Mouse (Mus musculus) midbrain, postnatal 0 days (tissue): ENCODE data around the gene Hoxa10. TPM values are rescaled to one million over a fixed set of nuclear protein-coding genes. Genes with fewer than 3 reads are reported as not detected.

Experiments
- ATAC-seq: fragments of 200-750 bp; cut with Nextera tagmentation; 2 replicates; pipeline ENCODE4 v1.8.0; 2017; ENCODE audit warnings: moderate number of reproducible peaks, mild to moderate bottlenecking, moderate TSS enrichment, moderate library complexity; ENCODE audit not compliant: low FRiP score
- DNase-seq: peaks from one replicate; pipeline ENCODE4 v3.0.0-alpha.2; 2015; ENCODE audit warnings: low spot score
- H3K27ac ChIP-seq: fragments of 300-500 bp; sonication (generic); 2 replicates; pipeline ENCODE4 v1.5.1; 2014; ENCODE audit warnings: low read depth, mild to moderate bottlenecking, low read length, mixed read lengths
- H3K27me3 ChIP-seq: fragments of 300-500 bp; sonication (generic); 2 replicates; pipeline ENCODE4 v1.6.1; 2014; ENCODE audit warnings: low read length, control low read depth, mixed read lengths; ENCODE audit not compliant: insufficient read depth
- H3K36me3 ChIP-seq: fragments of 300-500 bp; sonication (generic); 2 replicates; pipeline ENCODE4 v1.6.1; 2014; ENCODE audit warnings: low read length, control low read depth, mixed read lengths; ENCODE audit not compliant: insufficient read depth
- H3K4me1 ChIP-seq: fragments of 300-500 bp; sonication (generic); 2 replicates; pipeline ENCODE4 v1.6.1; 2014; ENCODE audit warnings: mild to moderate bottlenecking, control low read depth, antibody characterized with exemption, low read length, mixed read lengths; ENCODE audit not compliant: insufficient read depth
- H3K4me2 ChIP-seq: fragments of 300-500 bp; sonication (generic); 2 replicates; pipeline ENCODE4 v1.6.1; 2014; ENCODE audit warnings: low read depth, mild to moderate bottlenecking, low read length, mixed read lengths; ENCODE audit not compliant: poor library complexity, severe bottlenecking
- H3K4me3 ChIP-seq: fragments of 300-500 bp; sonication (generic); 2 replicates; pipeline ENCODE4 v1.5.1; 2014; ENCODE audit warnings: low read depth, mild to moderate bottlenecking, low read length, moderate library complexity
- H3K9ac ChIP-seq: fragments of 300-500 bp; sonication (generic); replicated peaks from 2 replicates; pipeline ENCODE4 v1.6.1; 2014; ENCODE audit warnings: mild to moderate bottlenecking, low read length, moderate library complexity, mixed read lengths; ENCODE audit not compliant: poor library complexity, severe bottlenecking
- H3K9me3 ChIP-seq: fragments of 300-500 bp; sonication (generic); 2 replicates; pipeline ENCODE4 v1.6.1; 2016; ENCODE audit warnings: low read length, control low read depth
- CTCF ChIP-seq: IDR thresholded peaks from 2 replicates; pipeline ENCODE4 v1.5.1; 2016; ENCODE audit warnings: antibody characterized with exemption, mild to moderate bottlenecking
- WGBS: fragments of 180-500 bp; shearing (Covaris S2); extraction: QIAGEN DNeasy Blood & Tissue Kit; methylation state at CpG from one replicate; pipeline ENCODE4 v1.1.7; 2014; 5-methylcytosine and 5-hydroxymethylcytosine counted together
- polyA plus RNA-seq: library from polyadenylated mRNA; unstranded; fragments of >200 nt; fragmentation: Nextera tagmentation; extraction: Ambion mirVana; gene quantifications from 2 replicates; pipeline ENCODE4 v1.2.1, GENCODE M21; 2015
- total RNA-seq: library from RNA; depleted of rRNA; stranded (reverse); fragments of >200 nt; gene quantifications from 2 replicates; pipeline ENCODE4 v1.2.3, GENCODE M21; 2014

Hoxa10 gene
- total and polyA plus RNA-seq, 2 experiments from 2014 or later = not detected

GRCm38 (mm10) chr6:52260654-52261575 is 20.3 kb upstream of the Hoxa10 start, which contains the start of gene Hoxa13:
Gene Hoxa13, minus strand, starts transcription at chr6:52260880.
- H3K27me3 ChIP-seq = peaks cover 80% of the 10 kb centered on the region
- ATAC-seq (no peak), DNase-seq (no peak)
- peak within 1 kb of the TSS; percentile 35; the same call in 1 of the 2 replicates for H3K4me2 ChIP-seq
- H3K4me1 ChIP-seq = no peaks in the 10 kb centered on the region
- peak within 1 kb of the TSS; percentile 15 for H3K4me3 ChIP-seq
- under 1% methylated on average over 27 of the region's 72 CpGs for WGBS
- no peaks in the 10 kb centered on the region for H3K36me3 ChIP-seq
- no peak within 1 kb of the TSS for H3K27ac ChIP-seq
- no peaks in the 10 kb centered on the region for H3K9me3 ChIP-seq
- TF ChIP-seq CTCF = no peak
- H3K9ac ChIP-seq = no peak within 1 kb of the TSS

- Histone ChIP-seq H3K4me3 (peak overlapping the region; percentile 15; the same call in 1 of the 2 replicates), H3K27ac (no peak overlapping the region), H3K9me3 (no peaks in the 10 kb centered on the region), H3K9ac (no peak overlapping the region), H3K36me3 (no peaks in the 10 kb centered on the region), H3K4me1 (no peaks in the 10 kb centered on the region), H3K27me3 (peaks cover 77% of the 10 kb centered on the region), H3K4me2 (peak overlapping the region; percentile 35; the same call in 1 of the 2 replicates)
- TF ChIP-seq CTCF = no peak
- DNase-seq (no peak), ATAC-seq (no peak; the same call in 1 of the 2 replicates)
- WGBS = 0% methylated on average over 17 of the region's 39 CpGs
Measured at GRCm38 (mm10) chr6:52259811-52260261, 19.2 kb upstream of the Hoxa10 start.

DNA sequence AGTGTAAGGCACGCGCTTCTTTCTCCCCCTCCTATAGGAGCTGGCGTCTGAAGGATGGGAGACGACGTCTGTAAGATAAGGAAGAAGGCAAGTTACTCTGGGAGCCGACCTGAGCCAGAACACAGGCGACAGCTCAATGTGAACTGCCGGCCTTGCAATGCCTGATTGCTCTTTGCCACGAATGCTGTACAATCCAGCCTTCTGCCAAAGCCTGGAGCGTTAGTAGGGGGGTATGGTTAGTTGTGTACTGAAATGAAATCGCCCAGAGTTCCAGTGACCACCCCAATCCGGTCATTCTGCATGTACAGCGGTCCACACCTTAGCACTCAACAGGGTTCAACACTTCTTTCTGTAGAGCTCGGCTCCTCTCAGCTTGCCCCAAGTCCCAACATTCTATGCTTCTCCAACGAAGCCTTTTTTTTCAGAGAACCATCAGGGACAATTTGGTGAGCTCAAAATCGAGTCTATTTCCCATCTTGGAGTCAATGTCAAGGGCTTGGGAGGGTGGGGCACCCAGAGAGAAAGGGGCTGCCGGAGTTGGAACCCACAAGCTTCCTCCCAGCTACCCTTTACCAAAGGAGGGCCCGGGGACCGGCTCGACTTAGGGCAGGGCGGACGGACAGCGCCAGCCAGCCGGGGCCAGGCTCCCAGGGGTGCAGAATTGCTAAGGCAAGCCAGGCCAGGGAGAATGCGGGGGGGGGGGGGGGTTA is 18.6 kb upstream of the Hoxa10 start:
- Histone ChIP-seq H3K9me3 (no peaks in the 10 kb centered on the region), H3K9ac (no peak overlapping the region), H3K27me3 (peaks cover 72% of the 10 kb centered on the region), H3K4me3 (no peak overlapping the region), H3K4me1 (no peaks in the 10 kb centered on the region), H3K27ac (no peak overlapping the region), H3K36me3 (no peaks in the 10 kb centered on the region), H3K4me2 (no peak overlapping the region)
- ATAC-seq = no peak
- TF ChIP-seq CTCF = no peak
- 1% methylated on average over 24 of the region's 25 CpGs for WGBS
- no peak for DNase-seq

DNA sequence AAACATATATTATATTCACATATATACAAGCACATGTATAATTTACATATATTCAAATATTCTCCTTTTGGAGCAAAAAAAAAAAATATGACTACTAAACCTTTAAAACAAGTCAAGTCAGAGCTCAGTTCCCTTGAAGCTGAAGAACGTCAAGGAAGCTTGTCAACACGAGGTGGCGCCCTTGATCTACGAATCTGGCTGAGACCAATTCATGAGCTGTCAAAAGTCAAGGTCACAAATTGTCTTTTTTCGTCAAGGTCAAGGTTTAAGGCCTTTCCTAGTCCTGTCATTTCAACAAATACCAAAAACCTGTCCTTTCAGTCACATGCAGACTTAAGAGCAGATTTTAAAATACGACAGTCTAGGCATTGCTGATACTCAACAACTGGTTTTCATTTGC is 16.3 kb upstream of the Hoxa10 start:
- 0% methylated on average over 6 of the region's 6 CpGs for WGBS
- Histone ChIP-seq H3K9me3 (no peaks in the 10 kb centered on the region), H3K36me3 (no peaks in the 10 kb centered on the region)

DNA sequence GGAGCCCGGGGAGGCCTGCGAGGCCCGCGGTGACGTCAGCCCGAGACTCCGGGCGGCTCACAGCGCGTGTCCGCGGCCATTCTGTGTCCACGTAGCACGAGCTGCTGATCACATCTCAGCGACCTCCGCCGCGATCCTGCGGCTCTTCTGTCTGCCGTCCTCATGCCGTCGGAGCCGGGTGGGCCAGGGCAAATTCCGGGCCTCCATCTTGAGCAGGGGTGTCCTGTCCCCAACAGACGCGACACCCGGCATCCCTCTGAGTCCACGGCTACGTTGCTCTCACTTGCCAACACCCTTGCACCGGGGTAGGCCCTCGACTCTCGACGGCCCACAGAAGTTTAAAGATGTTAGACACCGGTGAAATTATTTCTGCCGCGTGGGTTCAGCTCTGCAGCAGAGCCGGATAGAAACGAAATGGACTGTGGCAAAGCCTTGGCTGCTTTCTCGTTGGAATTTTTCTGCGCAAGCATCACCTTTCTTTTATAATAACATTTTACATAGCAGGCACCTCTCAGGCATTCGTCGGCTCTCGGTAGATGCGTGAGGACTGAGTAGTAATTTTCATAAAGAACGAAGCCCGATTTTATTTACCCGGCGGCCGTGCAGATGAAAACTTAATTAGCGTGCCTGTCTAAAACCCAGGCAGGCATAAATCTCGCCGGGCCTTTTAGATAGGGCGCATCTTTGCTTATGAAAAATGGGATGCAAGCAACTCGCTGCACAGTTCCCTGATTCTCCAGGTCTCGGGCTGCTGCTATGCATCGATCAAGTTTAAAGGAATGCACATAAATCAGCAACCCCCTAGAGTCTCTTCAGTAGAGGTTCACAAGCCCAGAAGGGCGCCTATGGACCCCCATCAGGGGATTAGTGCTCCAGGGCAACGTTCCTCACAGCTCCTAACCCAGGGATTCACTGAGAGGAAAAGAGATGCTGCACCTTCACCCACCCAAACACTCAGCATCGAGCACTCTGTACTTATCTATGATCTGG is 13.2 kb upstream of the Hoxa10 start:
- Histone ChIP-seq H3K27ac (no peak overlapping the region), H3K9ac (no peak overlapping the region), H3K4me1 (no peaks in the 10 kb centered on the region), H3K27me3 (peaks cover 75% of the 10 kb centered on the region), H3K4me2 (no peak overlapping the region), H3K4me3 (no peak overlapping the region), H3K36me3 (no peaks in the 10 kb centered on the region), H3K9me3 (no peaks in the 10 kb centered on the region)
- ATAC-seq (no peak), DNase-seq (no peak)
- WGBS = 1% methylated on average over 59 of the region's 59 CpGs
- no peak for TF ChIP-seq CTCF

More for the DNA sequence above, 16.3 kb upstream of the Hoxa10 start:
- peak; percentile 81 for DNase-seq
- ATAC-seq = no peak
- TF ChIP-seq CTCF = peak; percentile 84
- Histone ChIP-seq H3K27me3 (peaks cover 71% of the 10 kb centered on the region), H3K4me1 (no peaks in the 10 kb centered on the region), H3K9ac (no peak overlapping the region), H3K4me2 (no peak overlapping the region), H3K27ac (no peak overlapping the region), H3K4me3 (no peak overlapping the region)
